Mouse (Mus musculus) bone marrow macrophage, adult 2 months (primary cell): ENCODE results near the gene Vti1a.

Experiments
- CTCF ChIP-seq: IDR thresholded peaks from 2 replicates; pipeline ENCODE4 v1.5.1; 2012; ENCODE audit warnings: low read depth, mild to moderate bottlenecking, low read length, moderate library complexity
- POLR2A ChIP-seq: IDR thresholded peaks from 2 replicates; pipeline ENCODE4 v1.6.1; 2012; ENCODE audit warnings: mild to moderate bottlenecking, low read depth, low read length, borderline replicate concordance

DNA sequence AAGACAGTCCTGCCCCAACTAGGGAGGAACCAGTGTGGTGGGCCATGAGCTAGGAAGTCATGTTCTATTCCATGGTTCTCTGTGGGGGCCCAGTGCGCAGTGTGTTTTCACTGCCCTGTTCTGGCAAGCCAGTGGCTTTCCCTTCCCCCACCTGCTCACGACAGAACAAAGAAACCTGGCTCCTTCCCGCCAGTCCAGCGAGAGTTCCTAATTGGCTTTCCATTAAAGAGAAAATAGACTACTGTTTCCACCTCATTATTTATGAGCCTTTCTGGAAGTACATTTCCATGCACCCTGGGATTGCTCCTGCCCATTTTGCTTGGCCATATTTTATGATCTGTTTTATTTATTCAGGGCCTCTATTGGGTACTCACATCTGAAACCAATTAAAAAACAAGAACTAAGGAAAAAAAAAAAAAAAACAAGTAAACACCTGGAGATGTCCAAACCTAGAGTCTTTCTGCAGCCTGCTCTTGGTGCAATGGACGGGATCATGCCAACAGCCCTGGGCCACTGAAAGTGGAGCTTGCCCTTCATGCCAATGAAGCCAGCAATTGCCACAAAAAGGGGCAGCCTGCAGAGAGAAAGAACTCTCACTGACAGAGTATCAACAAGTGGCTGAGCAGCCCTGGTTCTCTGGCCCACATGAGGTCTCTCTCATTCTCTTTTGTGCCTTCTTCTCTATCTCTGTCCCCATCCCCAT lies 346.6 kb downstream of the Vti1a start:
- no peak for TF ChIP-seq CTCF
- TF ChIP-seq POLR2A: no peak
